Mouse (Mus musculus) hindbrain, embryonic 14.5 days (tissue): Measurements from ENCODE around the gene Clint1. TPM values are rescaled to one million over a fixed set of nuclear protein-coding genes. Genes with fewer than 3 reads are reported as not detected.

Experiments
- ATAC-seq: fragments of 200-750 bp; cut with Nextera tagmentation; 2 replicates; pipeline ENCODE4 v1.8.0; 2017; ENCODE audit warnings: moderate number of reproducible peaks, mild to moderate bottlenecking, moderate TSS enrichment, moderate library complexity; ENCODE audit not compliant: low FRiP score
- DNase-seq: peaks from one replicate; pipeline ENCODE4 v3.0.0-alpha.2; 2015; ENCODE audit warnings: low spot score
- H3K27ac ChIP-seq: fragments of 300-500 bp; sonication (generic); 2 replicates; pipeline ENCODE4 v1.5.1; 2014; ENCODE audit warnings: mild to moderate bottlenecking, moderate library complexity
- H3K27me3 ChIP-seq: fragments of 300-500 bp; sonication (generic); 2 replicates; pipeline ENCODE4 v1.6.1; 2014; ENCODE audit warnings: mild to moderate bottlenecking, low read length, mixed read lengths; ENCODE audit not compliant: control insufficient read depth, insufficient read depth
- H3K36me3 ChIP-seq: fragments of 300-500 bp; sonication (generic); replicated peaks from 2 replicates; pipeline ENCODE4 v1.6.1; 2014; ENCODE audit not compliant: control insufficient read depth, insufficient read depth
- H3K4me1 ChIP-seq: fragments of 300-500 bp; sonication (generic); replicated peaks from 2 replicates; pipeline ENCODE4 v1.6.1; 2014; ENCODE audit warnings: antibody characterized with exemption, low read length, mixed read lengths; ENCODE audit not compliant: control insufficient read depth, insufficient read depth
- H3K4me2 ChIP-seq: fragments of 300-500 bp; sonication (generic); replicated peaks from 2 replicates; pipeline ENCODE4 v1.6.1; 2014; ENCODE audit warnings: mild to moderate bottlenecking, moderate library complexity
- H3K4me3 ChIP-seq: fragments of 300-500 bp; sonication (generic); replicated peaks from 2 replicates; pipeline ENCODE4 v1.5.1; 2014; ENCODE audit warnings: mild to moderate bottlenecking, low read length
- H3K9ac ChIP-seq: fragments of 300-500 bp; sonication (generic); 2 replicates; pipeline ENCODE4 v1.6.1; 2014
- H3K9me3 ChIP-seq: fragments of 300-500 bp; sonication (generic); 2 replicates; pipeline ENCODE4 v1.6.1; 2016; ENCODE audit warnings: low read length; ENCODE audit not compliant: control insufficient read depth
- WGBS: fragments of 180-500 bp; shearing (Covaris S2); extraction: QIAGEN DNeasy Blood & Tissue Kit; methylation state at CpG from one replicate; pipeline ENCODE4 v1.1.7; 2014; 5-methylcytosine and 5-hydroxymethylcytosine counted together
- polyA plus RNA-seq: library from polyadenylated mRNA; unstranded; fragments of >200 nt; fragmentation: Nextera tagmentation; extraction: Ambion mirVana; gene quantifications from 2 replicates; pipeline ENCODE4 v1.2.1, GENCODE M21; 2014

Clint1 gene
- polyA plus RNA-seq, 1 experiment from 2014 or later, result 39.0 TPM

DNA sequence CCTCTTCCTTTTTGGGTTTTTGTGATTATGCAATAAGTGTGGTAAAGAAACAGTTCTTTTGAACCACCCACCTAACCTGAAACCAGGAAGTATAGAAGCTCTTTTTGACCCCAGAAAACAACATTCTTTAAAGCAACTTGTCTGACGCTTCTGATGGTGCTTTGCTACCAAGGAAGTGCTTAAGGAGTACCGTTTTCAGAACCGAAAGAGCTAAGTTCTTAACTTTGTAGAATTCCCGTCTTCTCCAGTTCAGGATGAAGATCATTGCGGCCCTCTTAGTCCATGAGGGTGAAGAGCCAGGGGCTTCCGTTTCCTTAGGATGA, 1.1 kb downstream of the Clint1 start:
- H3K4me2 ChIP-seq, result peak overlapping the region; percentile 55
- no peaks in the 10 kb centered on the region for H3K9me3 ChIP-seq
- no peak for DNase-seq
- WGBS, result 77% methylated on average over 6 of the region's 6 CpGs
- H3K27ac ChIP-seq, result no peak overlapping the region
- H3K27me3 ChIP-seq, result no peaks in the 10 kb centered on the region
- H3K9ac ChIP-seq, result no peak overlapping the region
- peaks cover 20% of the 10 kb centered on the region for H3K4me1 ChIP-seq
- peaks cover 11% of the 10 kb centered on the region; the same call in 1 of the 2 replicates for H3K36me3 ChIP-seq
- ATAC-seq, result no peak
- H3K4me3 ChIP-seq, result peak overlapping the region; percentile 90; the same call in 1 of the 2 replicates

DNA sequence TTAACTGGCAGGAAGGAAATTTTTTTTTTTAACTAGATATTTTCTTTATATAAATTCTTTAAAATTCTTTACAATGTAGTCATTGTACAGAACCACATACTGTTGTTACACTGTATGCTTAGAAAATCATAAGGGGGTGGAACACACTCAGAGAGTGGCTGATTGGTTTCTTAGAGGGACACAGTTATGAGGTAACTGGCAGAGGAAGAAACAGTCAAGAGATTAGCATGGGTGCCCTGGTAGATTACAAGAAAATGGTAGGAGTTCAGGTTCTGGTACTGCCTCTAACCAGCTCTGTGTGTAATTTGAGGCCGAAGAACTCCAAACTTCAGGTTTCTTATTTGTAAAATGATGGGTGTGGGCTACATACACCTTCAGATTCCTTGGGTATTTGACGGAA, 2.1 kb downstream of the Clint1 start:
- H3K27ac ChIP-seq, result no peak overlapping the region
- ATAC-seq (no peak), DNase-seq (no peak)
- H3K4me2 ChIP-seq, result no peak overlapping the region
- peaks cover 15% of the 10 kb centered on the region; the same call in 1 of the 2 replicates for H3K36me3 ChIP-seq
- WGBS, result 98% methylated on average over 2 of the region's 2 CpGs
- H3K27me3 ChIP-seq, result no peaks in the 10 kb centered on the region
- no peak overlapping the region for H3K9ac ChIP-seq
- H3K4me3 ChIP-seq, result no peak overlapping the region
- peaks cover 20% of the 10 kb centered on the region for H3K4me1 ChIP-seq
- H3K9me3 ChIP-seq, result no peaks in the 10 kb centered on the region

DNA sequence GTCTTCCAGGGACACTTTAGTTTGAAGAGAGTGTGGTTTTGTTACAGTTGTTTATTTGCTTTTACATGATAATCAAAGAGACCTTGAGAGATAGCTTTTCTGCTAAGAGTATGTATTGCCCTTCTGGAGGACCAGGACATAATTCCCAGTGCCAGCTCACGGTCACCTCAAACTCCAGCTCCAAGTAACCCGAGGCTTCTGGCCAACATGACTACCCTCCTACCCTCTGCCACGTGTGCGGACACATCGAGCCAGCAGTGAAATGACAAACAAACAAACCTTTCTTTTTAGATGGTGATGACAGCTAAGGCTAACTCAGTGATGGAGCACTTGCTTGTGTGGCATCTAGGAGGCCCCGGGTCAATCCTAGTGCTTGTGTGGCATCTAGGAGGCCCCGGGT, 2.5 kb downstream of the Clint1 start:
- 82% methylated on average over 7 of the region's 7 CpGs for WGBS
- ATAC-seq (no peak), DNase-seq (no peak)
- H3K27ac ChIP-seq, result no peak overlapping the region
- H3K4me3 ChIP-seq, result no peak overlapping the region
- no peaks in the 10 kb centered on the region for H3K27me3 ChIP-seq
- H3K9me3 ChIP-seq, result no peaks in the 10 kb centered on the region
- H3K36me3 ChIP-seq, result peaks cover 15% of the 10 kb centered on the region; the same call in 1 of the 2 replicates
- H3K4me2 ChIP-seq, result no peak overlapping the region
- H3K9ac ChIP-seq, result no peak overlapping the region
- peaks cover 20% of the 10 kb centered on the region for H3K4me1 ChIP-seq

DNA sequence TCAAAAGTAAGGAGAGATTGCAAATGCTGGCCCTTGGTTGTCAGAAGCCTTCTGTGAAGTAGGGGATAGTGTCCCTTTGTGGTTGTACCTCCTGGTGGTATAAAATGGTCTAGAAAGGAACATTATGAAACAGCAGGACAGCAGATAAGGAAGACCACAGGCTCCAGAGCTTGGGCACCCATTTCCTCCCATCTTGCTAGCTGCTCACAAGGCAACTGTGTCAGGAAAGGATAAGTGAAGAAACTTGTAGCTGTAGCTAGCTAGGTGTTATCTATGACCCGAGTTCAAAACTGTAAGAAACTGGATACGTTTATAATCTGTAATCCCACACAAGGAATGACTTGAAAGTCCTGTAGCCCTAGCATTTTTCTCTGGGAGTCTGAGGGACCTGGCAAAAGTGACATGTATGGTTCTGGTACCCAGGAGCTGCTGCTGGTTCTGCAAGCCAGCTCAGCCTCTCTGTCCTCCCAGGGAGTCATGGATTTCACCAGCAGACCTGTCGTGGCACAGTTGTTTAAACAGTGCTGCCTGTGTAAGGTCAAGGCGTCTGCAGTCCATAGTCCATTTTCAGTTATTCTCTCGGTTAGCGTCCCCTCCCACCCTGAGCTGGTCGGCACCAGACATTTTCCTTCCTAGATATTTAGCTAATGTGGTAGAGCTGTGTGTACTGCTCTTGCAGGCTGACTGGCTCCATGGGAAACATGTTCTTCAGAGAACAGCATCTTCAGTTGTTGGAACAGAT, 3.7 kb downstream of the Clint1 start:
- H3K4me3 ChIP-seq, result no peak overlapping the region
- H3K9me3 ChIP-seq, result no peaks in the 10 kb centered on the region
- DNase-seq, result no peak
- H3K4me1 ChIP-seq, result peaks cover 20% of the 10 kb centered on the region
- H3K36me3 ChIP-seq, result peaks cover 15% of the 10 kb centered on the region; the same call in 1 of the 2 replicates
- 0 out of 2 replicates have a peak overlapping the region, but pooled peaks have one; percentile 24 for H3K9ac ChIP-seq
- 84% methylated on average over 7 of the region's 7 CpGs for WGBS
- no peak overlapping the region for H3K4me2 ChIP-seq
- no peak for ATAC-seq
- H3K27ac ChIP-seq, result no peak overlapping the region
- H3K27me3 ChIP-seq, result no peaks in the 10 kb centered on the region

DNA sequence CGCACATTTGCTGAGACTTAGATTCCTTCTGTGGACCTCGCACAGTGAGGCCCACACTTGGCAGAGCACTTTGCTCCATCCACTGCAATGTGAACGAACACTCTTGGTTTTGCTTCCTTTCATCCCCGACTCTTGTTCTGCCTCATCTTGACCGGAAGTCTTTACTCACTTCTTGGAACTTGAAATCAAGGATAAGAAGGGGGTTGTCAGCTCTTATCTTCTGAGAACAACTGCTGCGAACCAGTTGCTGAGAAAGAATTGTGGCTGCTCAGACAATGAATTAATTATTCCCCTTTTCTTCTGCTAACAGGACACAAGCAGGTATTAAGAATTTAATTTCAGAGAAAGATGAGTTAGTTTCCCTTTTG, 4.3 kb downstream of the Clint1 start:
- Histone ChIP-seq H3K27me3 (no peaks in the 10 kb centered on the region), H3K4me3 (no peak overlapping the region), H3K9me3 (no peaks in the 10 kb centered on the region), H3K4me2 (no peak overlapping the region), H3K36me3 (peaks cover 15% of the 10 kb centered on the region; the same call in 1 of the 2 replicates), H3K9ac (no peak overlapping the region), H3K4me1 (peaks cover 20% of the 10 kb centered on the region), H3K27ac (no peak overlapping the region)
- no peak for ATAC-seq
- no peak for DNase-seq
- 91% methylated on average over 6 of the region's 6 CpGs for WGBS

DNA sequence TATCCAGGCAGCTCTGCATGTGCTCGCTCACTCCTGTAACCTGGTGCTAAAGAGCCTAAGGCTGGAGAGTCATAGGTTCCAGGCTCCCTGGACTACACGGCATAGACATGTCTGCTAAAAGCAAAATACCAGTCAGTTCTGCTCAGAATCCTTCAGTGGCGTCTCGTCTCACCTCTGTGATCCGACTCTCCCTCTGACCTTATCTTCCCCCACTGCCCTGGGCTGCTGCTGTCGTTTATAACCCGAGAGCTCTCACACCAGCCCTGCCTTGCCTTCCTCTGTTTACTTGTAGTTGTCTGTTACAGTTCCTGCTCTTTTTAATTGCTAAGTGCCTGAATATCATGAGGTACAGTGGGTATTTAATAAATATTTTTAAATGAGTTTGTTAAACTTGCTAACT, 9.5 kb downstream of the Clint1 start:
- 82% methylated on average over 7 of the region's 7 CpGs for WGBS
- no peak overlapping the region for H3K27ac ChIP-seq
- H3K9ac ChIP-seq, result no peak overlapping the region
- H3K27me3 ChIP-seq, result no peaks in the 10 kb centered on the region
- H3K4me2 ChIP-seq, result no peak overlapping the region
- H3K36me3 ChIP-seq, result 0 out of 2 replicates have a peak, but pooled peaks cover 4% of the 10 kb centered on the region
- no peak overlapping the region for H3K4me3 ChIP-seq
- H3K9me3 ChIP-seq, result no peaks in the 10 kb centered on the region
- no peak for ATAC-seq
- H3K4me1 ChIP-seq, result no peaks in the 10 kb centered on the region; the same call in 1 of the 2 replicates
- DNase-seq, result no peak

DNA sequence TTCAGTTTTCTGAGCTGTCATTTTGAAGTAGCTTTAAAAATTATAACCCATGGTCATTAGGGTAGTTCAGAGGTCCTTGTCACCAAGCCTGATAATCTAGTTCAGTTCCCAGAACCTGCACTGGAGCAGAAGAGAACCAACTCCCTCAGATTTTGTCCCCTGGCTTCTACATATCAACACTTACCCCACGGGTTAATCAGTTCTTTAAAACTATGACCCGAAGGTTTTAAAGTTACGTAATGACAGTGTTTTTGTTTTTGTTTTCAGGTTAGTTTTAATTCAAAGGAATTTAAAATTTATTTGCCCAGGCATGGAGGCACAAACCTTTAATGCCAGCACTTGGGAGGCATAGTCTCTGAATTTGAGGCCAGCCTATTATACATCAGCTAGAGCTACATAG, 12.6 kb downstream of the Clint1 start:
- Histone ChIP-seq H3K4me1 (no peaks in the 10 kb centered on the region), H3K4me3 (no peak overlapping the region), H3K4me2 (no peak overlapping the region), H3K9me3 (no peaks in the 10 kb centered on the region), H3K27me3 (no peaks in the 10 kb centered on the region), H3K36me3 (no peaks in the 10 kb centered on the region), H3K27ac (no peak overlapping the region), H3K9ac (no peak overlapping the region)
- DNase-seq (no peak), ATAC-seq (no peak)
- 93% methylated on average over 3 of the region's 3 CpGs for WGBS

DNA sequence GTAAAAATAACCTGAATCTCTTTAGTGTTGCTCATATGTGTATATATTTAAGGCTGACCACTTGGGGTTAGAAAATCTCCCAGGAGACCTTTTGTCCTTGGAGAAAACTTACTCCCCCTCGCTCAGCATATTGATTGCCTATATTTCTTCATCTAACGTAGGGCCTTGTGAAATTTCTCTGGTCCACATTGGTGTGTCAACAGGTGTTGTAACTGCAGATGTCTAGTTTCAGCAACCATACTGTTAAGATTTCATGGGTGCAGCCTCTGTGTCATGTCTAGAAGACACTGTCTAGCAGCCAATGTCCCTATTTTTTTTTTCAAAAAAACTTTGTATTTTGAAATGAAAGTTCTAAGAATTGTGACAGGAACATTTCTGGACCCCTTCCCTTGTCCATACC, 14.0 kb downstream of the Clint1 start:
- Histone ChIP-seq H3K4me1 (no peaks in the 10 kb centered on the region), H3K27ac (no peak overlapping the region), H3K9ac (no peak overlapping the region), H3K36me3 (no peaks in the 10 kb centered on the region), H3K4me3 (no peak overlapping the region), H3K27me3 (no peaks in the 10 kb centered on the region), H3K9me3 (no peaks in the 10 kb centered on the region), H3K4me2 (no peak overlapping the region)
- 88% methylated on average over 2 of the region's 2 CpGs for whole genome bisulfite sequencing
- ATAC-seq (no peak), DNase-seq (no peak)

DNA sequence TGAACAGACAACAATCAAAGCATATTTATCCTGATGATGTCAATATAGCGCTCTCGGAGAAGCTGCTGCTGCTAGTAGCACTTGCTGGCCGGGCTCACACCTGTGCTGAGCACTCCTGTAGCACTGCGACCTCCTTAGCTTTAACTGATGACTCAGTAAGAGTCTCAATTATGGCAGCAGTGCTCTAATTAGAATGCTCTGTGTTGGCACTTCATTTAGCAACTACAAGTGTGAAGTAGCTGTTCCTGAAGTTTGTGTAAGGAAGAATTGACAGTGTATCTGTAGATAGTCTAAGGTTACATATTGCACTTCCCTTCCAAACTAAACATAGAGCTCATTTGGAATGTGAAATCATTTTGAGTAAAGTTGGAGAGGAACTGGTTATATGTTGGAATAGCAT, 14.7 kb downstream of the Clint1 start:
- H3K4me1 ChIP-seq, result no peaks in the 10 kb centered on the region
- 91% methylated on average over 4 of the region's 4 CpGs for WGBS
- H3K36me3 ChIP-seq, result no peaks in the 10 kb centered on the region
- no peak overlapping the region for H3K9ac ChIP-seq
- H3K9me3 ChIP-seq, result no peaks in the 10 kb centered on the region
- H3K27ac ChIP-seq, result no peak overlapping the region
- no peak for DNase-seq
- no peak for ATAC-seq
- no peak overlapping the region for H3K4me3 ChIP-seq
- H3K27me3 ChIP-seq, result no peaks in the 10 kb centered on the region
- no peak overlapping the region for H3K4me2 ChIP-seq

DNA sequence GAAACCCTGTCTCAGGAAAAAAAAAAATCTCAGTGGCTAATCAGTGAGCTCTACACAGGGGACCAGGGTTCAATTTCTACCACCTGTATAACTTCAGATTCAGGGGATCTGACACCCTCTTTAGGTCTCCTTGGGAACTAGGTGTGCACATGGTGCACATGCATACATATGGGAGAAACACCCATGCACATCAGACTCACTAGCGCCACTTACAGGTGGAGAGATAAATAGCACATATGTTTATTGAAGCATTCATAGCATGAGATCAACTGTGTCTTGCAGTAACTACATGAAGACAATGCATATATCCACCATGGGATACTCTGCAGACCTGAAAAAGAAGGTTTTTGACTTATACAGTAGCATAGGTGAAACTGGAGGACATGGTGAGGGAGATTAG, 21.8 kb downstream of the Clint1 start:
- no peaks in the 10 kb centered on the region for H3K36me3 ChIP-seq
- no peaks in the 10 kb centered on the region for H3K4me1 ChIP-seq
- H3K27ac ChIP-seq, result no peak overlapping the region
- WGBS, result 84% methylated on average over 1 of the region's 1 CpGs
- no peaks in the 10 kb centered on the region for H3K9me3 ChIP-seq
- H3K27me3 ChIP-seq, result no peaks in the 10 kb centered on the region
- DNase-seq (no peak), ATAC-seq (no peak)
- H3K9ac ChIP-seq, result no peak overlapping the region
- H3K4me3 ChIP-seq, result no peak overlapping the region
- H3K4me2 ChIP-seq, result no peak overlapping the region
